Mouse (Mus musculus) CD8-positive naive resting alpha-beta T cell, adult 57 days (primary cell): ENCODE measurements around the gene Cyb5b. TPM values are rescaled to one million over a fixed set of nuclear protein-coding genes. Genes with fewer than 3 reads are reported as not detected.

Experiments
- total RNA-seq: library from RNA; stranded (reverse); gene quantifications from one replicate; pipeline ENCODE4 v1.2.4, GENCODE M21; 2023

Gene Cyb5b
- total RNA-seq: 26.9 TPM

GRCm38 (mm10) chr8:107150404-107151157 lies at the start of gene Cyb5b:
Cyb5b (plus strand) TSS chr8:107150640.

Other genes starting within 250 kb of the Cyb5b start
- gene Sntb2, start 214.9 kb upstream of the Cyb5b start, total RNA-seq: 11.6 TPM
- gene Vps4a, start 119.4 kb upstream of the Cyb5b start, total RNA-seq: 45.4 TPM
- 7.4 TPM for gene Pdf, start 102.0 kb upstream of the Cyb5b start, total RNA-seq
- gene Cog8, start 94.0 kb upstream of the Cyb5b start, total RNA-seq: 36.2 TPM
- gene Nip7, start 93.8 kb upstream of the Cyb5b start, total RNA-seq: 62.6 TPM
- 1.4 TPM for gene Tmed6, start 85.0 kb upstream of the Cyb5b start, total RNA-seq
- 62.3 TPM for gene Terf2, start 54.1 kb upstream of the Cyb5b start, total RNA-seq
- 55.5 TPM for gene Nfat5, start 142.8 kb downstream of the Cyb5b start, total RNA-seq